Mouse (Mus musculus) spleen, adult 2 months (tissue): ENCODE results near the gene Arsb.

Experiments used
- CTCF ChIP-seq: fragments of 200-500 bp; IDR thresholded peaks from 2 replicates; pipeline ENCODE4 v1.5.1; 2011; ENCODE audit warnings: mild to moderate bottlenecking, inconsistent platforms; ENCODE audit not compliant: insufficient read depth, insufficient read length, insufficient replicate concordance; ENCODE audit errors: extremely low read depth
- POLR2A ChIP-seq: fragments of 200-500 bp; IDR thresholded peaks from 2 replicates; pipeline ENCODE4 v1.6.1; 2011; ENCODE audit warnings: low read depth, low read length, inconsistent platforms

DNA sequence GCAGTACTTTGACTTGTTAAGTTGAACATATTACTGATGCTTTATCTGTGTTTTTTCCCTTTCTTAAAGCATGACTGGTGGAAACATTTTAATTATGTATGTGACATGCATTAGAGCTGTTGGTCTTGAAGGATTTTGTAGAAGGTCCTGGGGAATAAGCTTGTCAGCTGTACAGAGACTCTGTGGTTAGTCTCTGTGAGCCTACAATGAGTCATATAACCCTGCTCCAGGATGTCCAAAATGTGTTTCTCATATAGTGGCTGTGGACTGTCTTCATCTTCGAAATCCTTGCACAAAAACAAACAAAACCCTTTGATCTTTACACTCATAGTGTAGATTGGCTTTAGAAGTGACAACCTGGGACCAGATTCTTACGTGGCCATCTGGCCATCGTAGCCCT is 110.7 kb downstream of the Arsb start:
- TF ChIP-seq CTCF (no peak), POLR2A (no peak)
